Mouse (Mus musculus) thymus, adult 2 months (tissue): ENCODE results near the gene Ski.

Experiments used
- CTCF ChIP-seq: fragments of 200-500 bp; IDR thresholded peaks from 2 replicates; pipeline ENCODE4 v1.5.1; 2012; ENCODE audit warnings: mild to moderate bottlenecking, control low read depth, low read length, moderate library complexity, borderline replicate concordance; ENCODE audit not compliant: control insufficient read depth, poor library complexity, insufficient read depth; ENCODE audit errors: extremely low read depth
- POLR2A ChIP-seq: fragments of 200-500 bp; IDR thresholded peaks from 2 replicates; pipeline ENCODE4 v1.6.1; 2012; ENCODE audit warnings: mild to moderate bottlenecking, low read length, control low read depth, moderate library complexity; ENCODE audit not compliant: control insufficient read depth, poor library complexity, insufficient read depth; ENCODE audit errors: extremely low read depth

- TF ChIP-seq CTCF, result no peak
- no peak for TF ChIP-seq POLR2A
These were observed 88.6 kb downstream of the Ski start for GRCm38 (mm10) chr4:155133658-155134417.
